Mouse (Mus musculus): ENCODE measurements around the gene Tmem110.

Gene Tmem110

GRCm38 (mm10) chr14:30902628-30903027, 77.2 kb downstream of the Tmem110 start:
- no peak for DNase-seq (ENCODE audit: low spot score in 2 of 2)

DNA sequence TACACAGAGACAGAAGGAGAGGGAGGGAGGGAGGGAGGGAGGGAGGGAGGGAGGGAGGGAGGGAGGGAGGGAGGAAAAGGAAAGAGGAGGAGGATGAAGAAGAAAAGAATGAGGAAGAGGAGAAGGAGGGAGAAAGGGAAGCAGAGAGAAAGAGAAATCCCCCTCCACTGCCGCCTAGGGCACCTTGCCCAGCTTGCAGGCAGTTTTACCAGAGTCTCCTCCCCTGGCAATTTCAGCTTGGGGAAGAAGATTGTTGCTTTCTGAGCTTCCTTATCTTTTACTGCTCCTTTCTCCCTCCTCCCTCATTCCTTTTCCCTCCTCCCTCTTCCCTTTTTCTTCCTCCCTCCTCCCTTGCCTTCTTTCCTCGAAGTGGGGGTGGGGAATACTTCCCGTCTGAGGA, 77.6 kb downstream of the Tmem110 start:
- DNase-seq (ENCODE audit: low spot score in 2 of 2), result no peak

- no peak for DNase-seq (ENCODE audit: low spot score in 2 of 2)
These were observed 78.9 kb downstream of the Tmem110 start for GRCm38 (mm10) chr14:30904307-30904706.

GRCm38 (mm10) chr14:30906001-30906400, 80.6 kb downstream of the Tmem110 start:
- DNase-seq (ENCODE audit: low spot score in 2 of 2), result no peak

DNA sequence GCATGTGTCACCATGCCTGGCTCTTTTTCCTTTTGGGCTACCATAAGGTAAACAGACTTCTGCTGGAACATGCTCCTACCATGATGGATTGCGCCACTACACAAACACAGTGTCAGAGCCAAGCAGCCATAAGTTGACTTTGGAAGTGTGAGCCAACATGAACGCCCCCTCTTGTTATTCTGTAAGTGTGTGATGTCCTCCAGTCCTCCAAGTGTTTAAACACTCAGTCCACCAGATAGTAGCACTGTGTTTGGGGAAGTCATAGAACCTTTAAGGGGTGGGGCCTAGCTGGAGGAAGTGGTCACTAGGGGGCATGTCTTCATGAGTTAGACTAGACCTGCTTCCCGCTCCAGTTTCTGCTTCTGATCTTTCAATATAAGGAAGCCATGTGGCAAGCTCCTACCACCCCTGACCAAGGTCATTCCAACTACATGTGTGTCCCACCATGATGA, 82.5 kb downstream of the Tmem110 start:
- DNase-seq (ENCODE audit: low spot score in 2 of 2), result no peak

- no peak for DNase-seq (ENCODE audit: low spot score in 2 of 2)
These were observed 85.8 kb downstream of the Tmem110 start for GRCm38 (mm10) chr14:30911141-30911540.

GRCm38 (mm10) chr14:30912641-30913040, 87.3 kb downstream of the Tmem110 start:
- no peak for DNase-seq (ENCODE audit: low spot score in 2 of 2)

DNA sequence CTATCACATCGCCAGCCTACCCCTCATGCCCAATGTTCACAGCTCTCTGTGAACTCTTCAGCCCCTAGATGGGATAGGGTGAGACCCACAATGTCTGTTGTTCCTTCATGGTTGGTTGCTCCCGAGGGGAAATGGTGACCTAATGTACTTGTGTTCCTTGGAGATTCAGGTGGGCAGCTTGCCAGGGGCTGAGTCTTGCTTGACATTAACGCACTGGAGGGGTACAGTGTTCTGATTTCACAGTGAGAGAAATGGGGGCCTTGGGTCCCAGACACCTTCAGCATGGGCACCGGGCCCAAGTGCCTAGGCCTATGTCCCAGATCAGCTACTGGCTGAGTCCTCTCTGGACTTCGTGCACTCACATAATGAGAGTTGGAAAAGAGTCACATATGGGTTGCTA, 88.0 kb downstream of the Tmem110 start:
- no peak for DNase-seq (ENCODE audit: low spot score in 2 of 2)

DNA sequence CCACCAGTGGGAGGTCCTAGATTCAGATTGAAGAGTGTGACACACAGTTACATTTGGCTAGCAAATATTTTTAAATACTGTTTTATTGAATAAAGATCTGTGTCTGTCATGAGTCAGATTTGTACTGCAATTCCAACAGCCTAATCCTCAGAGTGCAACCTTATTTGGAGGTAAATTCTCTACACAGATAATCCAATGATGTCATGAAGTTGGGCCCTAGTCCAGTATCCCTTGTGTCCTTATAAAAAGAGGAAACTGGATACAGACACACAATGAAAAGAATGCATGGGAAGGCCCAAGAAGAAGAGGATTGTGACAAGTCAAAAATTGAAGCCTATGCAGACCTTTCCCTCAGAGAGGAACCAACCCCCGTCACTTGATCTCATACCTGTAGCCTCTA, 91.1 kb downstream of the Tmem110 start:
- DNase-seq (ENCODE audit: low spot score in 2 of 2), result no peak

- no peak for DNase-seq (ENCODE audit: low spot score in 2 of 2)
These were observed 96.8 kb downstream of the Tmem110 start for GRCm38 (mm10) chr14:30922053-30922670.

DNA sequence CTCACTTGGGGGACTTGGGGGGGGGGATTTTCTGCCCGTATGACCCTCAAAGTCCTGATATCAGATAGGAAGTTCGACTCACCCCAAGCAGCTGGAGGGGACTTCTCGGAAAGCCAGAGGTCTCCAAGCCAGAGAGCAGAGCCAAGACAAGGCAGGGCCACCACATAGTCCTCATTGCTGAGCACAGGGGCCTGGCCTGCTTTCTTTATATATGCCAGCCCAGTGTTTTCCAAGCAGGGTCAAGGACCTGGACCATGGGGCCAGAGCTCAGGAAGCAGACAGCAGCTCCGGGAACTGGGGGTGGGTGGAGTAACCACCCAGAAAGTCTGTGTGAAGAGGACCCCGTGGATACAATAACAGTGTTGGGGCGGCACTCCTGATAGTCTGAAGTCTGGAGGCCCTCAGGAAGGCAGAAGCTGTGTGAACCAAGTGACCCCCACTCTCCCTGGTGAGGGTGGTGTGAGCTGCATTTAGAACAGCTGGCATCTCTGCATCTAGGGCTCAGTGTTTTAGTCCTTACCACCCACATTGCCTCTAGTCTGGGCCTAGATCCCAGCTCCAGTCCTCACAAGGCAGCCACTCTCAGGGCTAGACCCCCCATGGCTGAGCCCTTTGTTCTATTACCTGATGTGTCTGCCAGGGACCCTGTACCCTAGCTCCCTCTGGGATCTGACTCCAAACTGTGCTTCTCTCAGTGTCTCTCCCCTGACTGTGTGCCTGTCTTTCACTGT, 98.2 kb downstream of the Tmem110 start, which contains the start of gene Itih3:
Gene Itih3, minus strand, starts transcription at position 386 of the 731 bp plus-strand sequence.
- no peak for DNase-seq (ENCODE audit: low spot score in 2 of 2)

DNA sequence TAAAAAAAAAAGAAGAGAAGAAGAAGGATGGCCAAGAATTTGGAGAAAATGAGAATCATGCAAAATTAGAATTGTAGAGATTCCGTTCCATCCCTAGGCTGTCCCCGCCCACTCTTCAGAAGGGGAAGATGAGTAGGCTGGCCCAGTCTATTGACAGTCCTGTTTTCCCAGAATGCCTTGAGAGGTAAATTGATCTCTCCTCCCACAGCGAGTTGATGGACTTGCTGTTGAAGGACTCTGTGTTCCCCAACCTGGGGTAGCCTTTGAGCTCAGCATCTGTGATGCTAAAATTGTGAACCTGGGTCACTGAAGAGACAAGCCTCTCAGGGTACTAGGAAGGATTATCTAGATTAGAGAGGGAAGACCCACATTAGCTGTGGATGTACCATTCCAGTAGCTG, 100.1 kb downstream of the Tmem110 start:
- DNase-seq (ENCODE audit: low spot score in 2 of 2), result no peak

Measured in urinary bladder, adult 18-20 months (tissue).